Mouse (Mus musculus) lung, postnatal 25 days (tissue): ENCODE data around the gene Sdhb.

Experiments
- DNase-seq: peaks from one replicate; pipeline ENCODE4 v3.0.0; 2022; ENCODE audit warnings: low spot score

The Sdhb gene

GRCm38 (mm10) chr4:141014114-141014513, 53.1 kb downstream of the Sdhb start:
- no peak for DNase-seq

- no peak for DNase-seq
Observed at GRCm38 (mm10) chr4:141014856-141015255, 53.9 kb downstream of the Sdhb start.

GRCm38 (mm10) chr4:141015356-141015755, 54.4 kb downstream of the Sdhb start:
- DNase-seq, result no peak

GRCm38 (mm10) chr4:141016311-141016710, 55.3 kb downstream of the Sdhb start:
- DNase-seq, result no peak

- DNase-seq, result no peak
Observed at GRCm38 (mm10) chr4:141017657-141018436, 56.8 kb downstream of the Sdhb start.

- DNase-seq, result no peak
Observed at GRCm38 (mm10) chr4:141020220-141020619, 59.2 kb downstream of the Sdhb start.

- DNase-seq, result no peak
Observed at GRCm38 (mm10) chr4:141020811-141021613, 60.0 kb downstream of the Sdhb start.

GRCm38 (mm10) chr4:141021614-141021929, 60.6 kb downstream of the Sdhb start:
- no peak for DNase-seq

- DNase-seq, result peak; percentile 36
Observed at GRCm38 (mm10) chr4:141024052-141024451, 63.0 kb downstream of the Sdhb start.

GRCm38 (mm10) chr4:141024992-141025391, 64.0 kb downstream of the Sdhb start:
- DNase-seq, result no peak
